Mouse (Mus musculus): ENCODE results near the gene Ntn1.
A peak's percentile ranks its signal among the peaks of the same experiment; 100 is the strongest.

Gene Ntn1

GRCm38 (mm10) chr11:68400727-68401219 lies at the start of gene Ntn1:
Ntn1 (minus strand) TSS chr11:68400823.
- DNase-seq (ENCODE audit: low read depth, low spot score), result no peak

GRCm38 (mm10) chr11:68448356-68448755 lies 47.7 kb upstream of the Ntn1 start:
- no peak for DNase-seq (ENCODE audit: low read depth, low spot score)

GRCm38 (mm10) chr11:68447242-68447641 lies 46.6 kb upstream of the Ntn1 start:
- DNase-seq (ENCODE audit: low read depth, low spot score), result no peak

GRCm38 (mm10) chr11:68446547-68446946 lies 45.9 kb upstream of the Ntn1 start:
- DNase-seq (ENCODE audit: low read depth, low spot score), result no peak

GRCm38 (mm10) chr11:68445901-68446300 lies 45.3 kb upstream of the Ntn1 start:
- no peak for DNase-seq (ENCODE audit: low read depth, low spot score)

- DNase-seq (ENCODE audit: low read depth, low spot score), result no peak
Observed at GRCm38 (mm10) chr11:68442983-68443638, 42.5 kb upstream of the Ntn1 start.

- DNase-seq (ENCODE audit: low read depth, low spot score), result no peak
Observed at GRCm38 (mm10) chr11:68442346-68442745, 41.7 kb upstream of the Ntn1 start.

- DNase-seq (ENCODE audit: low read depth, low spot score), result no peak
Observed at GRCm38 (mm10) chr11:68440965-68441364, 40.3 kb upstream of the Ntn1 start.

GRCm38 (mm10) chr11:68440100-68440499 lies 39.5 kb upstream of the Ntn1 start:
- no peak for DNase-seq (ENCODE audit: low read depth, low spot score)

GRCm38 (mm10) chr11:68436376-68436775 lies 35.8 kb upstream of the Ntn1 start:
- no peak for DNase-seq (ENCODE audit: low read depth, low spot score)

- no peak for DNase-seq (ENCODE audit: low read depth, low spot score)
Observed at GRCm38 (mm10) chr11:68435601-68436000, 35.0 kb upstream of the Ntn1 start.

- DNase-seq (ENCODE audit: low read depth, low spot score), result no peak
Observed at GRCm38 (mm10) chr11:68434697-68435096, 34.1 kb upstream of the Ntn1 start.

GRCm38 (mm10) chr11:68433534-68433933 lies 32.9 kb upstream of the Ntn1 start:
- no peak for DNase-seq (ENCODE audit: low read depth, low spot score)

- no peak for DNase-seq (ENCODE audit: low read depth, low spot score)
Observed at GRCm38 (mm10) chr11:68432361-68433021, 31.9 kb upstream of the Ntn1 start.

- DNase-seq (ENCODE audit: low read depth, low spot score), result peak; percentile 11
Observed at GRCm38 (mm10) chr11:68431699-68432360, 31.2 kb upstream of the Ntn1 start, which contains the start of gene Pik3r5. Pik3r5 (plus strand) TSS chr11:68432121.

GRCm38 (mm10) chr11:68430662-68431061 lies 30.0 kb upstream of the Ntn1 start:
- no peak for DNase-seq (ENCODE audit: low read depth, low spot score)

- DNase-seq (ENCODE audit: low read depth, low spot score), result no peak
Observed at GRCm38 (mm10) chr11:68427083-68427570, 26.5 kb upstream of the Ntn1 start.

GRCm38 (mm10) chr11:68425492-68426315 lies 25.1 kb upstream of the Ntn1 start:
- no peak for DNase-seq (ENCODE audit: low read depth, low spot score)

GRCm38 (mm10) chr11:68417831-68418230 lies 17.2 kb upstream of the Ntn1 start:
- no peak for DNase-seq (ENCODE audit: low read depth, low spot score)

- DNase-seq (ENCODE audit: low read depth, low spot score), result no peak
Observed at GRCm38 (mm10) chr11:68417001-68417400, 16.4 kb upstream of the Ntn1 start.

GRCm38 (mm10) chr11:68408127-68408526 lies 7.5 kb upstream of the Ntn1 start:
- peak; percentile 36 for DNase-seq (ENCODE audit: low read depth, low spot score)
